Mouse (Mus musculus) adrenal gland (tissue): ENCODE results near the gene Cacna1i.

ENCODE experiments used
- intact Hi-C: fragments of 180-260 bp; cut with DNase I; formaldehyde crosslinking; loops from one replicate; pipeline ENCODE4 v1.15.1; 2025

The Cacna1i gene

GRCm38 (mm10) chr15:80271858-80272396 is 15.1 kb upstream of the Cacna1i start:
- intact Hi-C loops = no loop called here

- intact Hi-C loops = no loop called here
Observed at GRCm38 (mm10) chr15:80277107-80277506, 9.9 kb upstream of the Cacna1i start.

GRCm38 (mm10) chr15:80277625-80278024 is 9.4 kb upstream of the Cacna1i start:
- intact Hi-C loops = no loop called here

GRCm38 (mm10) chr15:80278121-80278759 is 8.8 kb upstream of the Cacna1i start:
- intact Hi-C loops = no loop called here

- intact Hi-C loops = no loop called here
Observed at GRCm38 (mm10) chr15:80279053-80279452, 8.0 kb upstream of the Cacna1i start.

GRCm38 (mm10) chr15:80280646-80281045 is 6.4 kb upstream of the Cacna1i start:
- intact Hi-C loops = no loop called here

- intact Hi-C loops = loop anchor here (5.0 kb wide), 1 partner anchor 404 kb away; no protein-coding TSS in a partner anchor
Observed at GRCm38 (mm10) chr15:80288036-80288435, 998 bp downstream of the Cacna1i start.

- intact Hi-C loops = loop anchor here (5.0 kb wide), 1 partner anchor 403 kb away; no protein-coding TSS in a partner anchor
Observed at GRCm38 (mm10) chr15:80289436-80289835, 2.4 kb downstream of the Cacna1i start.

GRCm38 (mm10) chr15:80297146-80297545 is 10.1 kb downstream of the Cacna1i start:
- intact Hi-C loops = no loop called here

GRCm38 (mm10) chr15:80303779-80304178 is 16.7 kb downstream of the Cacna1i start:
- intact Hi-C loops = no loop called here

GRCm38 (mm10) chr15:80304188-80304587 is 17.1 kb downstream of the Cacna1i start:
- intact Hi-C loops = no loop called here

GRCm38 (mm10) chr15:80306146-80306545 is 19.1 kb downstream of the Cacna1i start:
- intact Hi-C loops = no loop called here

GRCm38 (mm10) chr15:80314731-80315130 is 27.7 kb downstream of the Cacna1i start:
- intact Hi-C loops = no loop called here

- intact Hi-C loops = no loop called here
Observed at GRCm38 (mm10) chr15:80316966-80317634, 30.1 kb downstream of the Cacna1i start.

- intact Hi-C loops = no loop called here
Observed at GRCm38 (mm10) chr15:80317841-80318530, 30.9 kb downstream of the Cacna1i start.

- intact Hi-C loops = no loop called here
Observed at GRCm38 (mm10) chr15:80318543-80319255, 31.7 kb downstream of the Cacna1i start.

- intact Hi-C loops = no loop called here
Observed at GRCm38 (mm10) chr15:80319315-80319714, 32.3 kb downstream of the Cacna1i start.

- intact Hi-C loops = no loop called here
Observed at GRCm38 (mm10) chr15:80319921-80320320, 32.9 kb downstream of the Cacna1i start.

- intact Hi-C loops = no loop called here
Observed at GRCm38 (mm10) chr15:80325207-80325606, 38.2 kb downstream of the Cacna1i start.

GRCm38 (mm10) chr15:80325756-80326155 is 38.7 kb downstream of the Cacna1i start:
- intact Hi-C loops = no loop called here

GRCm38 (mm10) chr15:80326947-80327346 is 39.9 kb downstream of the Cacna1i start:
- intact Hi-C loops = no loop called here
